Mouse (Mus musculus): ENCODE results near the gene Sec24b. TPM values are rescaled to one million over a fixed set of nuclear protein-coding genes. Genes with fewer than 3 reads are reported as not detected.
A peak's percentile ranks its signal among the peaks of the same experiment; 100 is the strongest.

The Sec24b gene
- polyA plus RNA-seq (2012; rRNA removed) (12.8 and 17.1 TPM in 2 replicates), polyA plus RNA-seq (2014; fragmentation: Nextera tagmentation; extraction: Ambion mirVana) (7.8 and 8.6 TPM in 2 replicates)

DNA sequence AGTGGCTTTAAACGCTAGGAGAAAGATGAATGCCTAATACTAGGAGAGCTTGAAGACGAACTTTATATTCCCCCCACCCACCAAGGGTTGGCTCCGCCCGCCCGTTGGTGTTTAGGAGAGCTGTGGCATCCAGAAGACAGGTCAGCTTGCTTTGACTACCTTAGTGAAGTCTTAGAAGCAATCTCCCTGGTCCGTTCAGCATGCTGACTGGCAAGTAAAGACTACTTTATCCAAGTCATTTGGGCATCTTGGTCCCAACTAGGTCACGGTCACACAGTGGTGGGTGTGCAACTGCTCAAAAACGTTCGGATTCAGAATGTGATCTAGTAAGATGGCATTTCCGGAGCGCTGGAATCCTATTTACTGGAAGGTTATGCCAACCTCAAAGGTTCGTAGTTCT, at the start of gene Sec24b:
TSS of gene Sec24b (minus strand) at position 273 of the 400 bp plus-strand sequence.
- 18% methylated on average over 12 of the region's 12 CpGs for WGBS (ENCODE audit: insufficient replicate concordance)
- H3K4me2 ChIP-seq (ENCODE audit: low read depth): peak within 1 kb of the TSS; percentile 85
- no peaks in the 10 kb centered on the region for H3K9me3 ChIP-seq (ENCODE audit: control insufficient read depth, low read length)
- no peak for DNase-seq (ENCODE audit: low read depth in 3 of 3, low spot score in 3 of 3)
- H3K27ac ChIP-seq: peak within 1 kb of the TSS; percentile 37; the same call in 1 of the 2 replicates
- peaks cover 5 to 17% of the 10 kb centered on the region in 2 experiments; a peak in 3 of 4 replicates for H3K4me1 ChIP-seq (replicated peaks; ENCODE audit: control insufficient read depth in 2 of 2, insufficient read depth in 2 of 2, low read length in 1 of 2)
- H3K9ac ChIP-seq (replicated peaks): peak within 1 kb of the TSS; percentile 71
- no peak for TF ChIP-seq CTCF (IDR thresholded peaks at IDR 0.05; ENCODE audit: low read depth)
- TF ChIP-seq EP300 (IDR thresholded peaks at IDR 0.05; ENCODE audit: low read depth): no peak
- H3K36me3 ChIP-seq (replicated peaks; ENCODE audit: control insufficient read depth, insufficient read depth, low read depth): no peaks in the 10 kb centered on the region
- no peaks in the 10 kb centered on the region for H3K27me3 ChIP-seq (ENCODE audit: control insufficient read depth, insufficient read depth, low read length)
- H3K4me3 ChIP-seq (ENCODE audit: insufficient read depth in 1 of 2, low read depth in 2 of 2, low read length in 2 of 2): peak within 1 kb of the TSS; percentile 71 to 74
- ATAC-seq (ENCODE audit: insufficient read depth): no peak

DNA sequence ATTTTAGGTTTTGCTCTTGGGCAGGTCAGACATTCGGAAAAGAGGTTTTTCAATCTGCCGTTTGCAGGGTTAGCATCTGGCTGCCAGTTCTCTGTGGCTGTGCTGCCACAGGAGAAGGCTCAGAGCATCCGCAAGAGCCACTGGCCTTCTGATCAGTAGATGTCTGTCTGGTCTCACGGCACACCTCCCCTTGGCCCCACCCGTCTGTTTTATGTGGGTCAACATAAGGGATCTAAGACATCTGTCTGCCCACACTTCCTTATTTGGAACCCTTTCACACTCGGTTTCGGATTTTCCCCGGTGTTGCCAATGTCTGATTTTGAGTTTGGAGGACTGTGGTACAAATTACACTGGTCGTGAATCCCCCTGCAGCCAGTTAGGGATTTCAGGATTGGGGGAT, 43.1 kb upstream of the Sec24b start:
- H3K4me1 ChIP-seq (replicated peaks; ENCODE audit: control insufficient read depth in 2 of 2, insufficient read depth in 2 of 2, low read length in 1 of 2): no peaks in the 10 kb centered on the region
- ATAC-seq (ENCODE audit: insufficient read depth): no peak
- H3K27ac ChIP-seq: no peak overlapping the region
- no peak overlapping the region for H3K4me2 ChIP-seq (ENCODE audit: low read depth)
- no peak for DNase-seq (ENCODE audit: low read depth in 3 of 3, low spot score in 3 of 3)
- TF ChIP-seq EP300 (IDR thresholded peaks at IDR 0.05; ENCODE audit: low read depth) (no peak), CTCF (IDR thresholded peaks at IDR 0.05; ENCODE audit: low read depth) (no peak)
- H3K9me3 ChIP-seq (ENCODE audit: control insufficient read depth, low read length): no peaks in the 10 kb centered on the region
- 62% methylated on average over 9 of the region's 9 CpGs for WGBS (ENCODE audit: insufficient replicate concordance)
- H3K4me3 ChIP-seq (ENCODE audit: insufficient read depth in 1 of 2, low read depth in 2 of 2, low read length in 2 of 2): no peak overlapping the region
- no peaks in the 10 kb centered on the region for H3K36me3 ChIP-seq (replicated peaks; ENCODE audit: control insufficient read depth, insufficient read depth, low read depth)
- no peak overlapping the region for H3K9ac ChIP-seq (replicated peaks)
- no peaks in the 10 kb centered on the region for H3K27me3 ChIP-seq (ENCODE audit: control insufficient read depth, insufficient read depth, low read length)

DNA sequence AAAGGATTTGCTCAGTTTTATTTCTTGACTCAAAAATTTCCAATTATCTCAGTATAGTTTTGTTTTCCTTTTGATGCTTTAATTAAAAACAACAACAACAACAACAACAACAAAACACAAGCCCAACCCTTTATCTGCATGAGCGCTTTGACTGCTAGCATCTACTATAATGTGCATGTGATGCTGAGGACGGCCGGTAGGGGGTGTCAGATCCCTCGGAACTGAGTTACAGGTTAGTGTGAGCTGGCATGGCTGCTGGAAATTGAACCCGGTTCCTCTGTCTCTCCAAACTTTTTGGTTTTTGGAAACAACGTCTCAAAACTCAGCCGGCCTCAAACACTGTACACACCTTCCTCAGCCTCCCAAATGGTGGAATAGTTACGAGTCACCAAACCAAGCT, 42.1 kb upstream of the Sec24b start:
- Histone ChIP-seq H3K27me3 (ENCODE audit: control insufficient read depth, insufficient read depth, low read length) (no peaks in the 10 kb centered on the region), H3K9me3 (ENCODE audit: control insufficient read depth, low read length) (no peaks in the 10 kb centered on the region), H3K4me3 (ENCODE audit: insufficient read depth in 1 of 2, low read depth in 2 of 2, low read length in 2 of 2) (no peak overlapping the region), H3K27ac (no peak overlapping the region), H3K4me1 (replicated peaks; ENCODE audit: control insufficient read depth in 2 of 2, insufficient read depth in 2 of 2, low read length in 1 of 2) (no peaks in the 10 kb centered on the region), H3K36me3 (replicated peaks; ENCODE audit: control insufficient read depth, insufficient read depth, low read depth) (no peaks in the 10 kb centered on the region), H3K4me2 (ENCODE audit: low read depth) (no peak overlapping the region), H3K9ac (replicated peaks) (no peak overlapping the region)
- TF ChIP-seq EP300 (IDR thresholded peaks at IDR 0.05; ENCODE audit: low read depth) (no peak), CTCF (IDR thresholded peaks at IDR 0.05; ENCODE audit: low read depth) (peak; percentile 61)
- DNase-seq (ENCODE audit: low read depth in 3 of 3, low spot score in 3 of 3) (no peak), ATAC-seq (ENCODE audit: insufficient read depth) (no peak)
- WGBS (ENCODE audit: insufficient replicate concordance): 55% methylated on average over 8 of the region's 8 CpGs

DNA sequence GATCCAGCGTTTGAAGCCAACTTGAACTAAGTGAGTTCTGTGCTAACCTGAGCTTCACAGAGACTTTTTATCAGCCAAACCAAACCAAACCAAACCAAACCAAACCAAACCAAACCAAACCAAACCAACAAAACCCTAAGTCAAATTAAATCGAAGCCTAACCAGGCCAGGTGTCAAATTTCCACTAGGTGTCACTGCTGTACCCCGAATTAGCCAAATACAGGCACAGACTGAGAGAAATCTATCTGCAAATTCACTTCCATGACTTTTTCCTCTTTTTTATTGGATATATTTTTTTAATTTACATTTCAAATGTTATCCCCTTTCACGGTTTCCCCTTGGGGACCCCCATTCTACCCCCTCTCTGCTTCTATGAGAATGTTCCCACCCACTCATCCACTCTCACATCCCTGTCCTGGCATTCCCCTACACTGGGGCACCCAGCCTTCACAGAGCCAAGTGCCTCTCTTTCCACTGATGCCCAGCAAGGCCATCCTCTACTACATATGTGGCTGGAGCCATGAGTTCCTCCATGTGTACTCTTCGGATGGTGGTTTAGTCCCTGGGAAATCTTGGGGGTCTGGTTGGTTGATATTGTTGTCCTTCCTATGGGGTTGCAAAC, 33.9 kb upstream of the Sec24b start:
- no peak overlapping the region for H3K4me2 ChIP-seq (ENCODE audit: low read depth)
- no peak for TF ChIP-seq EP300 (IDR thresholded peaks at IDR 0.05; ENCODE audit: low read depth)
- TF ChIP-seq CTCF (IDR thresholded peaks at IDR 0.05; ENCODE audit: low read depth): peak; percentile 49
- no peaks in the 10 kb centered on the region for H3K36me3 ChIP-seq (replicated peaks; ENCODE audit: control insufficient read depth, insufficient read depth, low read depth)
- H3K27me3 ChIP-seq (ENCODE audit: control insufficient read depth, insufficient read depth, low read length): no peaks in the 10 kb centered on the region
- no peak overlapping the region for H3K9ac ChIP-seq (replicated peaks)
- no peaks in the 10 kb centered on the region for H3K9me3 ChIP-seq (ENCODE audit: control insufficient read depth, low read length)
- H3K4me3 ChIP-seq (ENCODE audit: insufficient read depth in 1 of 2, low read depth in 2 of 2, low read length in 2 of 2): no peak overlapping the region
- DNase-seq (ENCODE audit: low read depth in 3 of 3, low spot score in 3 of 3) (no peak), ATAC-seq (ENCODE audit: insufficient read depth) (no peak)
- WGBS (ENCODE audit: insufficient replicate concordance): 31% methylated on average over 5 of the region's 5 CpGs
- H3K27ac ChIP-seq: no peak overlapping the region
- H3K4me1 ChIP-seq (replicated peaks; ENCODE audit: control insufficient read depth in 2 of 2, insufficient read depth in 2 of 2, low read length in 1 of 2): no peaks in the 10 kb centered on the region

DNA sequence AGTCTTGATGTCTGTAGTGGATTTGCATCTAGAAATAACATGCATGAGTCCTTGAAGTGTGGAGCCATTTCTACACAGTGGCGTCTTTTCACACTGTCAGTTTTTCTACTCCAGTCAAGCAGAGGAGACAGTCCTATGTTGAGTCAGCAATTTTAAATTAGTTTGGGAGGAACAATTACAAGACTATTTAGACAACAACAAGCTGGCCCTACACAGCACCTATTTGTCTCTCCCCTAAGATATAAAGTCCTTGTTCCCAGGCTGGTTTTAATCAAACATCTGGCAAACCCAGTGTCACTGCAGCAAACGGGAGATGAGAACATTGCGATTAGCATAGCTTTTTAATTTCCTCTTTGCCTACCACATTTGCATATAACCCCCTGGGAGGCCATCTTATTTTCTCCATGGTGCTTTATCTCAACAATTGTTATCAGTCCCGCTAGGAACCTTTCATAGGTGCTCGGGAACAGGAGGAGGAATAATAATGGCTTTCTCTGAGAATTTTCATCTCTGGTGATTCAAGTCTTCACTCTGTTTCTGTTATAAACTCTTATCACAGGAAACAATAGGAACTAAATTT, 32.9 kb upstream of the Sec24b start:
- H3K9me3 ChIP-seq (ENCODE audit: control insufficient read depth, low read length): no peaks in the 10 kb centered on the region
- H3K36me3 ChIP-seq (replicated peaks; ENCODE audit: control insufficient read depth, insufficient read depth, low read depth): no peaks in the 10 kb centered on the region
- H3K4me2 ChIP-seq (ENCODE audit: low read depth): no peak overlapping the region
- H3K9ac ChIP-seq (replicated peaks): no peak overlapping the region
- no peaks in the 10 kb centered on the region for H3K27me3 ChIP-seq (ENCODE audit: control insufficient read depth, insufficient read depth, low read length)
- WGBS (ENCODE audit: insufficient replicate concordance): 66% methylated on average over 5 of the region's 5 CpGs
- H3K4me1 ChIP-seq (replicated peaks; ENCODE audit: control insufficient read depth in 2 of 2, insufficient read depth in 2 of 2, low read length in 1 of 2): no peaks in the 10 kb centered on the region
- no peak for DNase-seq (ENCODE audit: low read depth in 3 of 3, low spot score in 3 of 3)
- no peak overlapping the region for H3K27ac ChIP-seq
- ATAC-seq (ENCODE audit: insufficient read depth): no peak
- no peak overlapping the region for H3K4me3 ChIP-seq (ENCODE audit: insufficient read depth in 1 of 2, low read depth in 2 of 2, low read length in 2 of 2)
- no peak for TF ChIP-seq CTCF (IDR thresholded peaks at IDR 0.05; ENCODE audit: low read depth)
- no peak for TF ChIP-seq EP300 (IDR thresholded peaks at IDR 0.05; ENCODE audit: low read depth)
